In genomic region chr10:12868189-12869028, GRCm38 (mm10) we compare ENCODE assay signal across 8 mouse cellular contexts. TPM values are rescaled to one million over a fixed set of nuclear protein-coding genes. Genes with fewer than 3 reads are reported as not detected.
A peak's percentile ranks its signal among the peaks of the same experiment; 100 is the strongest.
DNase-seq lines count a peak whose midpoint lies in the region; ATAC-seq and TF ChIP-seq lines count a peak whose summit lies in the region.

No protein-coding gene starts in this region.

- peak overlapping the region; percentile 78 for H3K9ac ChIP-seq in hindbrain, embryonic 13.5 days
- H3K9ac ChIP-seq in liver, adult 2 months (ENCODE audit: low read depth, low read length): peak overlapping the region; percentile 94
- H3K9ac ChIP-seq in stomach, postnatal 0 days (ENCODE audit: low read length): peak overlapping the region; percentile 86

- H3K36me3 ChIP-seq in hindbrain, embryonic 13.5 days: no peaks in the 10 kb centered on the region
- no peaks in the 10 kb centered on the region for H3K36me3 ChIP-seq in liver, adult 2 months (ENCODE audit: control insufficient read depth, insufficient read depth, low read length)
- no peaks in the 10 kb centered on the region for H3K36me3 ChIP-seq in stomach, postnatal 0 days (ENCODE audit: control insufficient read depth, insufficient read depth, low read length)

- peak overlapping the region; percentile 68 for H3K4me3 ChIP-seq in layer of hippocampus, adult 2 months
- H3K4me3 ChIP-seq in hindbrain, embryonic 13.5 days: peak overlapping the region; percentile 64
- peak overlapping the region; percentile 92 for H3K4me3 ChIP-seq in liver, adult 2 months (ENCODE audit: insufficient read depth, low read depth, low read length)
- H3K4me3 ChIP-seq in stomach, postnatal 0 days (ENCODE audit: low read depth, low read length): peak overlapping the region; percentile 75

- peak overlapping the region; percentile 91 for H3K4me2 ChIP-seq in hindbrain, embryonic 13.5 days
- peak overlapping the region; percentile 81 for H3K4me2 ChIP-seq in stomach, postnatal 0 days (replicated peaks; ENCODE audit: low read depth)

- no peak for TF ChIP-seq EP300 in stomach, postnatal 0 days (optimal IDR thresholded peaks at IDR 0.05)

- no peak for TF ChIP-seq CTCF in layer of hippocampus, adult 2 months (conservative IDR thresholded peaks at IDR 0.05)
- TF ChIP-seq CTCF in liver, adult 2 months (IDR thresholded peaks at IDR 0.05; ENCODE audit: low read depth, low read length): 0 out of 2 replicates have a peak, but pooled peaks have one; percentile 7
- TF ChIP-seq CTCF in stomach, postnatal 0 days (IDR thresholded peaks at IDR 0.05; ENCODE audit: low read depth): no peak; the same call in none of the 2 replicates

- peak; percentile 55 for ATAC-seq in hindbrain, embryonic 13.5 days (ENCODE audit: low FRiP score)
- ATAC-seq in stomach, postnatal 0 days (ENCODE audit: low FRiP score, low TSS enrichment): peak; percentile 88

- peak; percentile 76; the same call in 1 of the 2 replicates for TF ChIP-seq POLR2A in liver, adult 2 months (IDR thresholded peaks at IDR 0.05; ENCODE audit: extremely low read depth, insufficient read depth, low read length)

- peak overlapping the region; percentile 84 for H3K27ac ChIP-seq in layer of hippocampus, adult 2 months
- H3K27ac ChIP-seq in hindbrain, embryonic 13.5 days: peak overlapping the region; percentile 55; the same call in 1 of the 2 replicates
- H3K27ac ChIP-seq in liver, adult 2 months (replicated peaks; ENCODE audit: insufficient read depth, low read depth, low read length): peak overlapping the region; percentile 94
- peak overlapping the region; percentile 95 for H3K27ac ChIP-seq in stomach, postnatal 0 days (replicated peaks)

- H3K4me1 ChIP-seq in hindbrain, embryonic 13.5 days (replicated peaks): peaks cover 22% of the 10 kb centered on the region
- H3K4me1 ChIP-seq in liver, adult 2 months (ENCODE audit: control insufficient read depth, insufficient read depth, low read length): peaks cover 10% of the 10 kb centered on the region
- peaks cover 4% of the 10 kb centered on the region; the same call in 1 of the 2 replicates for H3K4me1 ChIP-seq in stomach, postnatal 0 days (replicated peaks; ENCODE audit: control insufficient read depth, insufficient read depth)

- peaks cover 7% of the 10 kb centered on the region; the same call in 1 of the 2 replicates for H3K79me2 ChIP-seq in liver, adult 2 months (ENCODE audit: control insufficient read depth, insufficient read depth, low read length)

- H3K9me3 ChIP-seq in hindbrain, embryonic 13.5 days: no peaks in the 10 kb centered on the region
- H3K9me3 ChIP-seq in stomach, postnatal 0 days (ENCODE audit: control insufficient read depth, low read length): no peaks in the 10 kb centered on the region

- DNase-seq in layer of hippocampus, adult 2 months (ENCODE audit: low spot score in 2 of 2): peak in 1 of 2 experiments; percentile 22
- no peak for DNase-seq in layer of hippocampus, adult 18-20 months (ENCODE audit: low spot score in 2 of 2)
- peak; percentile 60 for DNase-seq in cerebellum, adult 8-10 months
- DNase-seq in forelimb bud, embryonic 11.5 days (ENCODE audit: low read depth, low spot score): peak; percentile 75
- DNase-seq in liver, adult 2 months (ENCODE audit: extremely low read depth, low read depth, low spot score): peak; percentile 82
- peak; percentile 10 to 18 for DNase-seq in monocyte, adult 2 months (ENCODE audit: low read depth in 1 of 2, low spot score in 2 of 2)
- peak; percentile 94 for DNase-seq in stomach, postnatal 0 days (ENCODE audit: low spot score)

- WGBS in hindbrain, embryonic 13.5 days: under 1% methylated on average over 41 of the region's 41 CpGs
- WGBS in liver, adult 2 months: under 1% methylated on average over 40 of the region's 41 CpGs
- under 1% methylated on average over 36 of the region's 41 CpGs for WGBS in stomach, postnatal 0 days

- peaks cover 11% of the 10 kb centered on the region; the same call in 1 of the 2 replicates for H3K27me3 ChIP-seq in hindbrain, embryonic 13.5 days
- no peaks in the 10 kb centered on the region for H3K27me3 ChIP-seq in liver, adult 2 months (ENCODE audit: control insufficient read depth, insufficient read depth, low read length)
- no peaks in the 10 kb centered on the region for H3K27me3 ChIP-seq in stomach, postnatal 0 days (ENCODE audit: control insufficient read depth, insufficient read depth, low read length)

RNA-seq across cellular contexts. Expression of gene Utrn, which starts 0.8 kb away (rescaled TPM):
- total RNA-seq in layer of hippocampus, adult 2 months (2021): 10 to 100 TPM; 33.7 to 39.8 TPM
- total RNA-seq in layer of hippocampus, adult 18-20 months (2021): 10 to 100 TPM; 32.8 to 34.3 TPM
- 30.1 and 31.4 TPM in 2 replicates for polyA plus RNA-seq in hindbrain, embryonic 13.5 days (2015; fragmentation: Nextera tagmentation; extraction: Ambion mirVana)
- total RNA-seq in liver, adult 2 months (2014; rRNA removed): 25.7 and 27.9 TPM in 2 replicates
- polyA plus RNA-seq in liver, adult 2 months (2012; rRNA removed): 5.4 and 5.9 TPM in 2 replicates
- polyA plus RNA-seq in stomach, postnatal 0 days (2015; fragmentation: Nextera tagmentation; extraction: Ambion mirVana): 33.8 and 40.4 TPM in 2 replicates

Comparison
In these comparisons a context has a peak if more than half of its experiments do, and no peak if none do; other contexts are left out.
1. DNase-seq: peak in cerebellum, adult 8-10 months (single experiment), forelimb bud, embryonic 11.5 days (single experiment), liver, adult 2 months (single experiment), monocyte, adult 2 months (2 of 2) and stomach, postnatal 0 days (single experiment); none in layer of hippocampus, adult 18-20 months (0 of 2).
2. Peak in every context shown above with its lines, with median percentiles within 50 percentile points of each other: H3K27ac ChIP-seq, H3K4me3 ChIP-seq and H3K9ac ChIP-seq.